Mouse (Mus musculus) CH12.LX (cell line): ENCODE measurements around the gene Oxt. TPM values are rescaled to one million over a fixed set of nuclear protein-coding genes. Genes with fewer than 3 reads are reported as not detected.
A peak's percentile ranks its signal among the peaks of the same experiment; 100 is the strongest.

Experiments
- DNase-seq: peaks from one replicate; pipeline ENCODE4 v3.0.0-alpha.2; 2013; ENCODE audit errors: extremely low read depth
- H3K27ac ChIP-seq: 2 replicates; pipeline ENCODE4 v1.5.1; 2012; ENCODE audit warnings: low read depth, mild to moderate bottlenecking, control low read depth, moderate library complexity; ENCODE audit not compliant: insufficient read depth
- H3K27me3 ChIP-seq: replicated peaks from 2 replicates; pipeline ENCODE3; 2012; ENCODE audit warnings: inconsistent platforms
- H3K36me3 ChIP-seq, 2 experiments: replicated peaks in 1 of 2; 2 replicates each; pipeline versions ENCODE3 to v1.6.1; 2012; ENCODE audit warnings: inconsistent platforms in 1 of 2, low read length in 1 of 2, mild to moderate bottlenecking in 1 of 2, mixed read lengths in 1 of 2, moderate library complexity in 1 of 2; ENCODE audit not compliant: control insufficient read depth in 1 of 2, insufficient read depth in 1 of 2
- H3K4me1 ChIP-seq, 2 experiments: 2 replicates each; pipeline ENCODE4 v1.6.1; 2012; ENCODE audit warnings: inconsistent platforms in 1 of 2, moderate library complexity in 1 of 2; ENCODE audit not compliant: insufficient read depth in 2 of 2, control insufficient read depth in 1 of 2
- H3K4me2 ChIP-seq: 2 replicates; pipeline ENCODE4 v1.6.1; 2012; ENCODE audit warnings: low read depth, mild to moderate bottlenecking, control low read depth; ENCODE audit not compliant: poor library complexity, insufficient read depth, severe bottlenecking
- H3K4me3 ChIP-seq, 3 experiments: fragments of 150-350 bp in 1 of 3; sonication (generic) in 1 of 3; replicated peaks in 1 of 3; 2 replicates each; pipeline versions ENCODE3 to v1.5.1; 2011 to 2012; ENCODE audit warnings: low read depth in 2 of 3, low read length in 2 of 3, mild to moderate bottlenecking in 2 of 3, moderate library complexity in 2 of 3, control low read depth in 1 of 3, improper control_type of control experiment in 1 of 3, inconsistent platforms in 1 of 3, mixed read lengths in 1 of 3; ENCODE audit not compliant: poor library complexity in 1 of 3
- H3K79me2 ChIP-seq: replicated peaks from 2 replicates; pipeline ENCODE4 v1.6.1; 2012; ENCODE audit warnings: mild to moderate bottlenecking, moderate library complexity; ENCODE audit not compliant: control insufficient read depth, poor library complexity, insufficient read depth, severe bottlenecking; ENCODE audit errors: extremely low read depth
- H3K9ac ChIP-seq: 2 replicates; pipeline ENCODE4 v1.6.1; 2012; ENCODE audit warnings: low read depth, mild to moderate bottlenecking, control low read depth, moderate library complexity; ENCODE audit not compliant: insufficient read depth
- H3K9me3 ChIP-seq: replicated peaks from 2 replicates; pipeline ENCODE3; 2012; ENCODE audit warnings: low read length, inconsistent platforms, mixed read lengths
- BHLHE40 ChIP-seq: IDR thresholded peaks from 2 replicates; pipeline ENCODE4 v1.6.1; 2011; ENCODE audit warnings: mild to moderate bottlenecking, low read depth, low read length, improper control_type of control experiment
- CHD1 ChIP-seq: IDR thresholded peaks from 2 replicates; pipeline ENCODE4 v1.6.1; 2012; ENCODE audit warnings: low read depth, low read length, improper control_type of control experiment, inconsistent platforms
- CHD2 ChIP-seq: IDR thresholded peaks from 2 replicates; pipeline ENCODE4 v1.6.1; 2011; ENCODE audit warnings: low read length, improper control_type of control experiment
- CTCF ChIP-seq, 2 experiments: IDR thresholded peaks in 1 of 2; conservative IDR thresholded peaks in 1 of 2; 2 replicates each; pipeline ENCODE4 v1.5.1; 2011 to 2012; ENCODE audit warnings: low read depth in 2 of 2, low read length in 2 of 2, improper control_type of control experiment in 1 of 2, inconsistent platforms in 1 of 2, mild to moderate bottlenecking in 1 of 2, moderate library complexity in 1 of 2
- EP300 ChIP-seq: IDR thresholded peaks from 2 replicates; pipeline ENCODE4 v1.6.1; 2011; ENCODE audit warnings: low read length, improper control_type of control experiment
- ETS1 ChIP-seq: conservative IDR thresholded peaks from 2 replicates; pipeline ENCODE4 v1.6.1; 2012; ENCODE audit warnings: low read depth, mild to moderate bottlenecking, inconsistent platforms, low read length, improper control_type of control experiment, moderate library complexity
- HCFC1 ChIP-seq: IDR thresholded peaks from 2 replicates; pipeline ENCODE4 v1.6.1; 2012; ENCODE audit warnings: low read depth, mild to moderate bottlenecking, inconsistent platforms, low read length, improper control_type of control experiment
- IRF4 ChIP-seq: IDR thresholded peaks from 2 replicates; pipeline ENCODE4 v1.6.1; 2014; ENCODE audit warnings: low read depth, mild to moderate bottlenecking, inconsistent platforms, low read length, improper control_type of control experiment
- JUN ChIP-seq: IDR thresholded peaks from 2 replicates; pipeline ENCODE4 v1.6.1; 2011; ENCODE audit warnings: low read depth, mild to moderate bottlenecking, low read length, improper control_type of control experiment, moderate library complexity; ENCODE audit not compliant: insufficient read depth
- JUND ChIP-seq: conservative IDR thresholded peaks from 2 replicates; pipeline ENCODE4 v1.6.1; 2011; ENCODE audit warnings: low read depth, low read length, improper control_type of control experiment
- KAT2A ChIP-seq: IDR thresholded peaks from 2 replicates; pipeline ENCODE4 v1.6.1; 2012; ENCODE audit warnings: low read length, improper control_type of control experiment, inconsistent platforms; ENCODE audit not compliant: insufficient replicate concordance
- MXI1 ChIP-seq: IDR thresholded peaks from 2 replicates; pipeline ENCODE4 v1.6.1; 2011; ENCODE audit warnings: mild to moderate bottlenecking, low read depth, low read length, improper control_type of control experiment
- MYC ChIP-seq: IDR thresholded peaks from 2 replicates; pipeline ENCODE4 v1.6.1; 2011; ENCODE audit warnings: low read depth, mild to moderate bottlenecking, improper control_type of control experiment, low read length
- NRF1 ChIP-seq: IDR thresholded peaks from 2 replicates; pipeline ENCODE4 v1.6.1; 2014; ENCODE audit warnings: low read depth, mild to moderate bottlenecking, inconsistent platforms, low read length, improper control_type of control experiment, moderate library complexity
- POLR2AphosphoS2 ChIP-seq: IDR thresholded peaks from 2 replicates; pipeline ENCODE4 v1.6.1; 2011; ENCODE audit warnings: low read depth, low read length, improper control_type of control experiment
- RAD21 ChIP-seq: IDR thresholded peaks from 2 replicates; pipeline ENCODE4 v1.6.1; 2011; ENCODE audit warnings: low read depth, mild to moderate bottlenecking, low read length, improper control_type of control experiment, moderate library complexity
- RCOR1 ChIP-seq: conservative IDR thresholded peaks from 2 replicates; pipeline ENCODE4 v1.6.1; 2012; ENCODE audit warnings: low read depth, mild to moderate bottlenecking, inconsistent platforms, low read length, improper control_type of control experiment
- SMC3 ChIP-seq: IDR thresholded peaks from 2 replicates; pipeline ENCODE4 v1.6.1; 2011; ENCODE audit warnings: low read depth, low read length, improper control_type of control experiment
- UBTF ChIP-seq: IDR thresholded peaks from 2 replicates; pipeline ENCODE4 v1.6.1; 2012; ENCODE audit warnings: low read depth, mild to moderate bottlenecking, inconsistent platforms, low read length, improper control_type of control experiment, moderate library complexity
- USF1 ChIP-seq: IDR thresholded peaks from 2 replicates; pipeline ENCODE4 v1.6.1; 2014; ENCODE audit warnings: low read depth, mild to moderate bottlenecking, inconsistent platforms, low read length, improper control_type of control experiment
- USF2 ChIP-seq: conservative IDR thresholded peaks from 2 replicates; pipeline ENCODE4 v1.6.1; 2011; ENCODE audit warnings: low read depth, low read length, improper control_type of control experiment
- ZC3H11A ChIP-seq: IDR thresholded peaks from 2 replicates; pipeline ENCODE4 v1.6.1; 2012; ENCODE audit warnings: low read depth, mild to moderate bottlenecking, inconsistent platforms, low read length, improper control_type of control experiment
- ZNF384 ChIP-seq: IDR thresholded peaks from 2 replicates; pipeline ENCODE4 v1.6.1; 2012; ENCODE audit warnings: low read depth, low read length, improper control_type of control experiment, inconsistent platforms
- dilution Hi-C: fragments of 300-500 bp; cut with MboI; formaldehyde crosslinking; loops from 2 replicates; pipeline ENCODE4 v1.14.3; 2020; ENCODE audit warnings: low sequenced_read_pairs; ENCODE audit not compliant: extremely low pct_unique_long_range_greater_than_20kb, extremely low pct_ligation_motif_present
- in situ Hi-C: fragments of 300-500 bp; cut with MboI; formaldehyde crosslinking; loops from 3 replicates; pipeline ENCODE4 v1.14.3; 2019; ENCODE audit warnings: low sequenced_read_pairs, low pct_ligation_motif_present, low pct_unique_long_range_greater_than_20kb, mixed read lengths
- polyA plus RNA-seq: library from polyadenylated mRNA; unstranded; fragments of >175 nt; gene quantifications from 2 replicates; pipeline ENCODE4 v1.2.1, GENCODE M21; 2012; ENCODE audit warnings: low read depth; ENCODE audit not compliant: insufficient read length
- total RNA-seq, 2 experiments: library from RNA; depleted of rRNA; stranded (reverse); fragments of 300-350 nt in 1 of 2; fragments of >200 nt in 1 of 2; gene quantifications; 2 replicates each; pipeline ENCODE4 v1.2.3; 2012 to 2014

The Oxt gene
- total and polyA plus RNA-seq, 3 experiments = not detected

- no peaks in the 10 kb centered on the region for H3K79me2 ChIP-seq
- peaks cover 29 to 78% of the 10 kb centered on the region in 2 experiments for H3K36me3 ChIP-seq
- TF ChIP-seq RAD21 = no peak
- TF ChIP-seq ETS1 = no peak
- TF ChIP-seq IRF4 = no peak
- TF ChIP-seq KAT2A = no peak
- TF ChIP-seq UBTF = no peak
- no peak for TF ChIP-seq JUN
- no peak for TF ChIP-seq ZC3H11A
- TF ChIP-seq MYC = no peak
- H3K4me2 ChIP-seq = no peak overlapping the region
- no peak overlapping the region for H3K27ac ChIP-seq
- in situ Hi-C loops = loop anchor here (10.0 to 25.0 kb wide), 2 partner anchors 111 to 269 kb away; partner anchors contain the start of genes Ebf4 and Idh3b
- H3K9me3 ChIP-seq = no peaks in the 10 kb centered on the region
- no peak overlapping the region for H3K9ac ChIP-seq
- no peak overlapping the region for H3K4me3 ChIP-seq
- no peaks in the 10 kb centered on the region for H3K27me3 ChIP-seq
- DNase-seq = no peak
- H3K4me1 ChIP-seq = peaks cover 0 to 15% of the 10 kb centered on the region in 2 experiments; a peak in 2 of 4 replicates
- dilution Hi-C loops = no loop called here
Measured at GRCm38 (mm10) chr2:130556292-130556691, 19.7 kb upstream of the Oxt start.

- Histone ChIP-seq H3K36me3 (peaks cover 19 to 66% of the 10 kb centered on the region in 2 experiments), H3K4me1 (peaks cover 0 to 15% of the 10 kb centered on the region in 2 experiments; a peak in 2 of 4 replicates), H3K27me3 (no peaks in the 10 kb centered on the region), H3K4me2 (no peak overlapping the region)
- in situ Hi-C loops (loop anchor here (10.0 to 25.0 kb wide), 2 partner anchors 113 to 270 kb away; partner anchors contain the start of genes Ebf4 and Idh3b), dilution Hi-C loops (no loop called here)
- DNase-seq = no peak
- TF ChIP-seq BHLHE40 (no peak), CHD2 (no peak), EP300 (no peak), POLR2AphosphoS2 (no peak)
- TF ChIP-seq, all 38 proteins: peak for 0
- Histone ChIP-seq H3K79me2 (no peaks in the 10 kb centered on the region), H3K9ac (no peak overlapping the region), H3K9me3 (no peaks in the 10 kb centered on the region), H3K4me3 (no peak overlapping the region), H3K27ac (no peak overlapping the region)
Measured at GRCm38 (mm10) chr2:130557462-130557861, 18.5 kb upstream of the Oxt start.

DNA sequence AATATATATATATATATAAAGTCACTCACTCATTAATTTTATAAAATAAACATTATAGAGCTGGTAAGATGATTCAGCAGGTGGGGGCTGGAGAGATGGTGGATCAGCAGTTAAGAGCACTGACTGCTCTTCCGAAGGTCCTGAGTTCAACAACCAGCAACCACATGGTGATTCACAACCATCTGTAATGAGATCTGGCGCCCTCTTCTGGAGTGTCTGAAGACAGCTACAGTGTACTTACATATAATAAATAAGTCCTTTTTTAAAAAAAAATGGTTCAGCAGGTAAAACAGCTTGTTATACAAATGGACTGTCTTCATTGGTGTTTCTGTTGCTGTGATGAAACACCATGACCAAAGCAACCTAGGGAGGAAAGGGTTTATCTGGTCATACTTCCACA, 18.0 kb upstream of the Oxt start:
- in situ Hi-C loops = loop anchor here (10.0 to 25.0 kb wide), 2 partner anchors 113 to 271 kb away; partner anchors contain the start of genes Ebf4 and Idh3b
- dilution Hi-C loops = no loop called here
- H3K27me3 ChIP-seq = no peaks in the 10 kb centered on the region
- peaks cover 15 to 60% of the 10 kb centered on the region in 2 experiments for H3K36me3 ChIP-seq
- peaks cover 0 to 21% of the 10 kb centered on the region in 2 experiments; a peak in 2 of 4 replicates for H3K4me1 ChIP-seq
- TF ChIP-seq NRF1 (no peak), ZC3H11A (no peak), RAD21 (peak; percentile 42), UBTF (no peak), USF1 (no peak), HCFC1 (no peak), MXI1 (no peak), CHD2 (no peak), ZNF384 (0 out of 2 replicates have a peak, but pooled peaks have one; percentile 34), POLR2AphosphoS2 (no peak), CTCF (conservative IDR thresholded peaks at IDR 0.05 in 1 of 2, IDR thresholded peaks at IDR 0.05 in 1 of 2; ENCODE audit: low read depth in 2 of 2, low read length in 2 of 2) (peak in 1 of 2 experiments; percentile 48; a peak in 2 of 4 replicates), JUND (no peak), CHD1 (no peak), JUN (no peak), BHLHE40 (no peak), KAT2A (no peak), USF2 (no peak), SMC3 (peak; percentile 31), MYC (0 out of 2 replicates have a peak, but pooled peaks have one; percentile 66), RCOR1 (no peak)
- H3K79me2 ChIP-seq = no peaks in the 10 kb centered on the region
- H3K9ac ChIP-seq = no peak overlapping the region
- peak; percentile 11 for DNase-seq
- H3K4me3 ChIP-seq = no peak overlapping the region
- no peaks in the 10 kb centered on the region for H3K9me3 ChIP-seq
- no peak overlapping the region for H3K4me2 ChIP-seq
- no peak overlapping the region for H3K27ac ChIP-seq
